Mouse (Mus musculus) large intestine, adult 2 months (tissue): ENCODE data around the gene Vwa3a. TPM values are rescaled to one million over a fixed set of nuclear protein-coding genes. Genes with fewer than 3 reads are reported as not detected.
A peak's percentile ranks its signal among the peaks of the same experiment; 100 is the strongest.

Source experiments
- DNase-seq: peaks from one replicate; pipeline ENCODE4 v3.0.0-alpha.2; 2012; ENCODE audit warnings: low read depth, low spot score
- WGBS: fragments of 180-500 bp; shearing (Covaris S2); methylation state at CpG from one replicate; pipeline ENCODE4 v1.1.7; 2018; 5-methylcytosine and 5-hydroxymethylcytosine counted together
- polyA plus RNA-seq: library from polyadenylated mRNA; depleted of rRNA; stranded (reverse); fragments of >200 nt; gene quantifications from 2 replicates; pipeline ENCODE4 v1.2.3, GENCODE M21; 2012

Gene Vwa3a
- polyA plus RNA-seq, 1 experiment, result 0.07 TPM

GRCm38 (mm10) chr7:120744606-120745005 is 5.5 kb downstream of the Vwa3a start:
- DNase-seq, result no peak
- WGBS, result 80% methylated on average over 6 of the region's 6 CpGs

- no peak for DNase-seq
- 43% methylated on average over 3 of the region's 3 CpGs for WGBS
Observed at GRCm38 (mm10) chr7:120746029-120746428, 6.9 kb downstream of the Vwa3a start.

- WGBS, result 84% methylated on average over 5 of the region's 5 CpGs
Observed at GRCm38 (mm10) chr7:120746821-120747220, 7.7 kb downstream of the Vwa3a start.

GRCm38 (mm10) chr7:120748478-120748877 is 9.4 kb downstream of the Vwa3a start:
- DNase-seq, result no peak

More at GRCm38 (mm10) chr7:120746821-120747220, 7.7 kb downstream of the Vwa3a start:
- no peak for DNase-seq

GRCm38 (mm10) chr7:120751330-120751729 is 12.2 kb downstream of the Vwa3a start:
- no peak for DNase-seq

- 78% methylated on average over 7 of the region's 7 CpGs for WGBS
- DNase-seq, result no peak
Observed at GRCm38 (mm10) chr7:120751906-120752305, 12.8 kb downstream of the Vwa3a start.

- peak; percentile 43 for DNase-seq
- 6% methylated on average over 5 of the region's 5 CpGs for WGBS
Observed at GRCm38 (mm10) chr7:120754671-120755070, 15.6 kb downstream of the Vwa3a start.

GRCm38 (mm10) chr7:120767369-120767768 is 28.3 kb downstream of the Vwa3a start:
- WGBS, result 24% methylated on average over 1 of the region's 1 CpGs

GRCm38 (mm10) chr7:120771389-120771788 is 32.3 kb downstream of the Vwa3a start:
- 59% methylated on average over 1 of the region's 1 CpGs for WGBS
- DNase-seq, result no peak

More at GRCm38 (mm10) chr7:120767369-120767768, 28.3 kb downstream of the Vwa3a start:
- no peak for DNase-seq

- WGBS, result 34% methylated on average over 2 of the region's 2 CpGs
- DNase-seq, result no peak
Observed at GRCm38 (mm10) chr7:120778012-120778411, 38.9 kb downstream of the Vwa3a start.

- WGBS, result 64% methylated on average over 4 of the region's 4 CpGs
- no peak for DNase-seq
Observed at GRCm38 (mm10) chr7:120795544-120795943, 56.4 kb downstream of the Vwa3a start.

GRCm38 (mm10) chr7:120796369-120796768 is 57.3 kb downstream of the Vwa3a start:
- WGBS, result 55% methylated on average over 3 of the region's 3 CpGs
- no peak for DNase-seq

GRCm38 (mm10) chr7:120803268-120803667 is 64.2 kb downstream of the Vwa3a start:
- DNase-seq, result no peak
- WGBS, result 87% methylated on average over 2 of the region's 2 CpGs

- 5% methylated on average over 27 of the region's 27 CpGs for WGBS
- DNase-seq, result no peak
Observed at GRCm38 (mm10) chr7:120809705-120810104, 70.6 kb downstream of the Vwa3a start.

GRCm38 (mm10) chr7:120811834-120812415 is 72.8 kb downstream of the Vwa3a start, which contains the start of gene Gm5737:
Gene Gm5737, plus strand, starts transcription at chr7:120812365.
- WGBS, result 64% methylated on average over 6 of the region's 6 CpGs
- no peak for DNase-seq

GRCm38 (mm10) chr7:120817552-120817951 is 78.4 kb downstream of the Vwa3a start:
- no peak for DNase-seq
- WGBS, result 83% methylated on average over 6 of the region's 6 CpGs

- no peak for DNase-seq
- WGBS, result 90% methylated on average over 4 of the region's 4 CpGs
Observed at GRCm38 (mm10) chr7:120819386-120819785, 80.3 kb downstream of the Vwa3a start.

- 22% methylated on average over 5 of the region's 5 CpGs for WGBS
- DNase-seq, result no peak
Observed at GRCm38 (mm10) chr7:120823248-120823647, 84.1 kb downstream of the Vwa3a start.

- no peak for DNase-seq
- WGBS, result 67% methylated on average over 2 of the region's 2 CpGs
Observed at GRCm38 (mm10) chr7:120825097-120825496, 86.0 kb downstream of the Vwa3a start.

- WGBS, result 17% methylated on average over 3 of the region's 3 CpGs
- DNase-seq, result no peak
Observed at GRCm38 (mm10) chr7:120826408-120826807, 87.3 kb downstream of the Vwa3a start.

GRCm38 (mm10) chr7:120830431-120831381 is 91.6 kb downstream of the Vwa3a start:
- 1% methylated on average over 46 of the region's 46 CpGs for WGBS
- DNase-seq, result no peak
